Mouse (Mus musculus): ENCODE results near the gene Tunar. TPM values are rescaled to one million over a fixed set of nuclear protein-coding genes. Genes with fewer than 3 reads are reported as not detected.

Gene Tunar
- polyA plus RNA-seq, 1 experiment from 2014 or later = 0.21 TPM

DNA sequence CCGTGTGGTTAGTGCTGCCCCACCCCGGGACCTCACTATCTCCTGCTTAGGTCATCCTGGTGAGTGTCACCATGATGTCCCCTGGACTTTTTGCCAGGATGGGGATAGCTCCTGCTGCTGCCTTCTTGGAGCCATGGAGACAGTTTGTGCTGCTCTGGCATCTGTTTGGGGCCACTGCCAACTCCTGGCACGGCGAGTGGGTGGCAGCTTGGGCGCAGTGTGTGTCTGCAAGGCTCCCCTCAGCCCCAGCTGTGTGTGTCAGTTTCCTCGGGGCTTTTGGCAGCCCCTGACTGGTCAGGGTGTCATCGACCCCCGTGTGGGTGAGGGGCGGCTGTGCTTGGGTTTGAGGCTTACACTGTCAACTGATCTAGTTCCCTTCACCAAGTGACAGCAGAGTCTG, 20.6 kb downstream of the Tunar start:
- Histone ChIP-seq H3K9me3 (ENCODE audit: low read depth, low read length) (no peaks in the 10 kb centered on the region), H3K4me1 (ENCODE audit: insufficient read depth) (no peaks in the 10 kb centered on the region), H3K27ac (ENCODE audit: low read depth) (no peak overlapping the region), H3K9ac (no peak overlapping the region), H3K4me2 (no peak overlapping the region), H3K4me3 (ENCODE audit: low read depth, low read length) (no peak overlapping the region), H3K36me3 (ENCODE audit: insufficient read depth) (no peaks in the 10 kb centered on the region), H3K27me3 (ENCODE audit: insufficient read depth, low read length) (no peaks in the 10 kb centered on the region)
- WGBS = 70% methylated on average over 9 of the region's 9 CpGs
- DNase-seq (no peak), ATAC-seq (ENCODE audit: insufficient read depth) (no peak)
- TF ChIP-seq CTCF (IDR thresholded peaks at IDR 0.05; ENCODE audit: low read depth) = no peak

DNA sequence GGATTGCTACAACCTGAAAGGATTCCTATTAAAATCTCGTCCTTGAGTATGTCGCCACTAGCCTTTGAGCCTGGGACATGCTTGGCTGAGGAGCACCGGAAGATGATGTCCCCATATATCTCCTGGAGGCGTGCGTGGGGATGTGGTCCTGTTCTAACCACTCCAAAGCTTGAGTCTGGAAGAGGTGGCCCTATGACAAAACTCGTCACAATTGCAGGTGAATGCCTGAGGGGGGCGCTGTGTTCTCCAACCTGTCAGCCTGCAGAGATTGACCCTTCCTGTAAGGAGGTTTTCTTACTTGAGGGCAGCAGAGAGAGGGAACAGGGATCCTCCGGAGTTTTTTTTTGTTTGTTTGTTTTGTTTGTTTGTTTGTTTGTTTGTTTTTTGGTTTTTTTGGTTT, 21.1 kb downstream of the Tunar start:
- H3K9me3 ChIP-seq (ENCODE audit: low read depth, low read length) = no peaks in the 10 kb centered on the region
- no peaks in the 10 kb centered on the region for H3K27me3 ChIP-seq (ENCODE audit: insufficient read depth, low read length)
- H3K4me1 ChIP-seq (ENCODE audit: insufficient read depth) = no peaks in the 10 kb centered on the region
- H3K36me3 ChIP-seq (ENCODE audit: insufficient read depth) = no peaks in the 10 kb centered on the region
- H3K4me2 ChIP-seq = no peak overlapping the region
- ATAC-seq (ENCODE audit: insufficient read depth) (no peak), DNase-seq (no peak)
- H3K4me3 ChIP-seq (ENCODE audit: low read depth, low read length) = no peak overlapping the region
- no peak overlapping the region for H3K9ac ChIP-seq
- no peak overlapping the region for H3K27ac ChIP-seq (ENCODE audit: low read depth)
- no peak for TF ChIP-seq CTCF (IDR thresholded peaks at IDR 0.05; ENCODE audit: low read depth)
- WGBS = 83% methylated on average over 8 of the region's 8 CpGs

DNA sequence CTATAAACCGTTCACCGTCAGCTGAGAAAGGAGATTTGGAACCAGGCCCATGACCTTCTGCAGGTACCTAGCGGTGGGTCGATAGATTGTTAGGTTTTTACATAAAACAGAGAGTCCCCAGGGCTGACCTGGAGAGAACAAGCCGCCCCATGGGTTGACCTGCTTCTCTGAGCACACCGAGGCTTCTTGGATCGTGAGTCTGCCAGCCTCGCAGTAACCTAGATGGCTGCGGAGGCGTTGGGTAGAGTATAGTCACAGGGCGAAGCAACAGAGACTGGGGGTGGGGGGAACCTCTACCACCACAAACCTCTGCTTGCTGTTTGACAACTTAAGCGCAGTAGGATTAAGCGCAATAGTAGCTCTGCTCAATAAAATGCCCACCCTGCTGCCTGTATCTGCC, 23.1 kb downstream of the Tunar start:
- WGBS = 85% methylated on average over 13 of the region's 13 CpGs
- TF ChIP-seq CTCF (IDR thresholded peaks at IDR 0.05; ENCODE audit: low read depth) = no peak
- Histone ChIP-seq H3K4me2 (no peak overlapping the region), H3K9me3 (ENCODE audit: low read depth, low read length) (no peaks in the 10 kb centered on the region), H3K36me3 (ENCODE audit: insufficient read depth) (no peaks in the 10 kb centered on the region), H3K4me3 (ENCODE audit: low read depth, low read length) (no peak overlapping the region), H3K9ac (no peak overlapping the region), H3K27me3 (ENCODE audit: insufficient read depth, low read length) (no peaks in the 10 kb centered on the region), H3K4me1 (ENCODE audit: insufficient read depth) (no peaks in the 10 kb centered on the region), H3K27ac (ENCODE audit: low read depth) (no peak overlapping the region)
- ATAC-seq (ENCODE audit: insufficient read depth) (no peak), DNase-seq (no peak)

DNA sequence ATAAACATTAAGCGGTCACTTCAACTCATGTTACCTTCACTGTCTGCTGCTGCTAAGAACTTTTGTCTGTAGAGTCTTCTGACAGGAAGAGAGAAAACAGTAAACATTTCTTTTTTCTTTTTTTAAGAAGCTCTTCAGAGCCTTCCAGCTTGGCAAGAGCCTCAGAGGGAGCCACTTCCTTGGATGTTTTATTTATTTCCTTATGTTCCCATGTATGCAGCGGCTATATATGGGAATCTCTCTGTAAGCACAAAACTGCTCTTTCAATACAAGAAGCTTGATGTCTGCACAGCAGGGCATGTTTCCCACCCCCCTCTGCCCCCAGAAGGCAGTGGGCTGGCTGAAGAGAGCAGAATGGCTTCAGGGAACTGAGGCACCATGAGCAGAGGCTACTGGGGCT, 30.0 kb downstream of the Tunar start:
- 31% methylated on average over 2 of the region's 2 CpGs for WGBS
- Histone ChIP-seq H3K4me1 (ENCODE audit: insufficient read depth) (peaks cover 7% of the 10 kb centered on the region; the same call in 1 of the 2 replicates), H3K9me3 (ENCODE audit: low read depth, low read length) (no peaks in the 10 kb centered on the region), H3K9ac (no peak overlapping the region), H3K4me2 (no peak overlapping the region), H3K27me3 (ENCODE audit: insufficient read depth, low read length) (no peaks in the 10 kb centered on the region), H3K36me3 (ENCODE audit: insufficient read depth) (no peaks in the 10 kb centered on the region), H3K4me3 (ENCODE audit: low read depth, low read length) (no peak overlapping the region), H3K27ac (ENCODE audit: low read depth) (peak overlapping the region; percentile 83; the same call in 1 of the 2 replicates)
- no peak for TF ChIP-seq CTCF (IDR thresholded peaks at IDR 0.05; ENCODE audit: low read depth)
- ATAC-seq (ENCODE audit: insufficient read depth) (peak; percentile 66), DNase-seq (peak; percentile 75)

DNA sequence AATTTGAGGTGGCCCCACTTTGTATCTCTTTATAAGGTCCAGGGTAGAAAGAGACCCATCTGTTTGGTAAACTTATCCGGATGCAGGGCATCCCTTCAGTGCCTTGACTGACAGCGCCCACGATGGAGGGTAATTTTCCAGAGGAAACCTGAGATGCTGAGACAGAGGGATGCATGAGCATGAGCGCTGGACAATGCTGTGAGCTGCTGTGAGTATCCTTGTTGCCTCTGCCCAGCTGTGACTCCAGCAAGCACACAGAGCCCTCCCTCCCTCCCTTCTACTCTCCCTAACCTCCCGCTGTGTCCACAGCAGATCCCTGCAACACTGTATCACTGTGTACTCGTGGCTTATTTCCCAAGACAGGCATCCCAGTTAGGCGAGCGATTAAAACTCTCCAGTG, 40.9 kb downstream of the Tunar start:
- no peak overlapping the region for H3K4me2 ChIP-seq
- H3K27ac ChIP-seq (ENCODE audit: low read depth) = no peak overlapping the region
- H3K4me3 ChIP-seq (ENCODE audit: low read depth, low read length) = no peak overlapping the region
- no peaks in the 10 kb centered on the region for H3K27me3 ChIP-seq (ENCODE audit: insufficient read depth, low read length)
- WGBS = 57% methylated on average over 8 of the region's 8 CpGs
- DNase-seq = no peak
- H3K9ac ChIP-seq = no peak overlapping the region
- ATAC-seq (ENCODE audit: insufficient read depth) = no peak
- H3K9me3 ChIP-seq (ENCODE audit: low read depth, low read length) = no peaks in the 10 kb centered on the region
- H3K36me3 ChIP-seq (ENCODE audit: insufficient read depth) = no peaks in the 10 kb centered on the region
- no peak for TF ChIP-seq CTCF (IDR thresholded peaks at IDR 0.05; ENCODE audit: low read depth)
- no peaks in the 10 kb centered on the region for H3K4me1 ChIP-seq (ENCODE audit: insufficient read depth)

DNA sequence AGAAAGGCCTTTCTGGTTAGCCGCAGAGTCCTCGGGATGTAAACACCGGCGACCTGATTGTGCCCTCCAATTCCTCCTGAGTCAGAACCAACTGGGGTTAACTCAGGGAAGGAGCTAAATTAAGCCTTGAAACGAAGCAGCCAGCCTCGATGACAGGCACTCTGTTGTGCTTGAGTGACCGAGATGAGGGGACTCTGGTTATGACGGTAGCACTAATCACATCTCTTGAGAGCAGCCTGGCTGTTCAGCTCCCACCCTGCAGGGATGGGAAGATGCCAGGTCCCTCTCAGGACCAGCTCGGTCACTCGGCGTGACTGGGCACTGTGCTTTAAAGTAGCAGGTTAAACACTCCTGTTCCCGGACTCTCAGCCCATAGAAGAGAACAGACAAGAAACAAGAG, 43.3 kb downstream of the Tunar start:
- Histone ChIP-seq H3K27ac (ENCODE audit: low read depth) (no peak overlapping the region), H3K27me3 (ENCODE audit: insufficient read depth, low read length) (no peaks in the 10 kb centered on the region), H3K4me1 (ENCODE audit: insufficient read depth) (no peaks in the 10 kb centered on the region), H3K4me2 (no peak overlapping the region), H3K9ac (no peak overlapping the region), H3K9me3 (ENCODE audit: low read depth, low read length) (no peaks in the 10 kb centered on the region), H3K4me3 (ENCODE audit: low read depth, low read length) (no peak overlapping the region), H3K36me3 (ENCODE audit: insufficient read depth) (no peaks in the 10 kb centered on the region)
- ATAC-seq (ENCODE audit: insufficient read depth) = no peak
- no peak for TF ChIP-seq CTCF (IDR thresholded peaks at IDR 0.05; ENCODE audit: low read depth)
- DNase-seq = no peak
- WGBS = 33% methylated on average over 12 of the region's 12 CpGs

DNA sequence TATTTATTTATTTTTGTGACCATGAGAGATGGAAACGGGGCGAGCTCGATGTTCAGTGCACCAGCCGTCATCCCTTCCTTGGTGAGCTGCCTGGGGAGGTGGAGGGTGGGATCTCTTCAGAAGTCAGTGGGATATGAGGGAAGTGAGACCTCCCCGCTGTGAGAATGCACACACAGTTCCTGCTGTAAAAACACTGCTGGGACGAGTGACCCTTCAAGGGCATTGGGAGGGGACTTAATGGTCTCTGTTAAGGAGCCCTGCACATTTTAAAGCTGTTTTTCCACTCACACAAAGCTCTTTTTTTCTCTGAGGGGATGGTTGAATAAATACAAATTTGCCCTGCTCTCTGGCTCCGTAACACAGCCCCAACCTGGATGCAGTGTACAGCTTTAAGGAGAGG, 49.1 kb downstream of the Tunar start:
- Histone ChIP-seq H3K4me3 (ENCODE audit: low read depth, low read length) (no peak overlapping the region), H3K4me1 (ENCODE audit: insufficient read depth) (no peaks in the 10 kb centered on the region), H3K27me3 (ENCODE audit: insufficient read depth, low read length) (no peaks in the 10 kb centered on the region), H3K9ac (no peak overlapping the region), H3K27ac (ENCODE audit: low read depth) (no peak overlapping the region), H3K4me2 (no peak overlapping the region), H3K9me3 (ENCODE audit: low read depth, low read length) (no peaks in the 10 kb centered on the region), H3K36me3 (ENCODE audit: insufficient read depth) (no peaks in the 10 kb centered on the region)
- DNase-seq (no peak), ATAC-seq (ENCODE audit: insufficient read depth) (no peak)
- 52% methylated on average over 7 of the region's 7 CpGs for WGBS
- no peak for TF ChIP-seq CTCF (IDR thresholded peaks at IDR 0.05; ENCODE audit: low read depth)

DNA sequence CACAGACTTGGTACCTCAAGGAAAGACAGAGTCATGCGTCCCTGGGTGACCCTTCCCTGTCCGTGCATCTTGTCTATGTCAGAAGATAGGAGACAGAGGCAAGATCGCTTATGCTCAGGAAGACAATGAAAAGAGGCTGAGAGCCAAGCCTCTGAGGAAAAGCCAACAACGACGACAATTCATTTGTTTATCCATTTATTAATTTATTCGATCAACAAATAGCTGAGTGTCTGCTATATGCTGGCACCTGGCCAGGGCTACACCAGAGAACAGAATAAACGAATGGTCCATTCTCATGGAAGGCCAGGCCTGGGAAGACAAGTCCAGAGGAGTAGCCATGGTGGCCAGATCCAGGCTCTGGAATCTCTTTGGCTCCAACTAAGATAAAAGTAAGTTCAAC, 61.0 kb downstream of the Tunar start:
- no peak for TF ChIP-seq CTCF (IDR thresholded peaks at IDR 0.05; ENCODE audit: low read depth)
- ATAC-seq (ENCODE audit: insufficient read depth) (no peak), DNase-seq (peak; percentile 72)
- H3K27ac ChIP-seq (ENCODE audit: low read depth) = no peak overlapping the region
- H3K4me2 ChIP-seq = no peak overlapping the region
- H3K27me3 ChIP-seq (ENCODE audit: insufficient read depth, low read length) = no peaks in the 10 kb centered on the region
- H3K4me3 ChIP-seq (ENCODE audit: low read depth, low read length) = no peak overlapping the region
- 54% methylated on average over 7 of the region's 7 CpGs for WGBS
- H3K4me1 ChIP-seq (ENCODE audit: insufficient read depth) = 0 out of 2 replicates have a peak, but pooled peaks cover 3% of the 10 kb centered on the region
- no peak overlapping the region for H3K9ac ChIP-seq
- H3K36me3 ChIP-seq (ENCODE audit: insufficient read depth) = no peaks in the 10 kb centered on the region
- peaks cover 2% of the 10 kb centered on the region; the same call in 1 of the 2 replicates for H3K9me3 ChIP-seq (ENCODE audit: low read depth, low read length)

All from lung, embryonic 14.5 days (tissue).